Mouse (Mus musculus) kidney, embryonic 15.5 days (tissue): Measurements from ENCODE around the gene Tex45. TPM values are rescaled to one million over a fixed set of nuclear protein-coding genes. Genes with fewer than 3 reads are reported as not detected.

ENCODE experiments used
- ATAC-seq: fragments of 200-750 bp; cut with Nextera tagmentation; replicated peaks from 2 replicates; pipeline ENCODE4 v1.8.0; 2017; ENCODE audit warnings: moderate TSS enrichment; ENCODE audit not compliant: low FRiP score
- H3K27ac ChIP-seq: fragments of 300-500 bp; sonication (generic); 2 replicates; pipeline ENCODE4 v1.5.1; 2015; ENCODE audit warnings: mild to moderate bottlenecking, inconsistent platforms
- H3K27me3 ChIP-seq: fragments of 300-500 bp; sonication (generic); 2 replicates; pipeline ENCODE4 v1.6.1; 2015; ENCODE audit warnings: inconsistent platforms
- H3K36me3 ChIP-seq: fragments of 300-500 bp; sonication (generic); 2 replicates; pipeline ENCODE4 v1.6.1; 2015; ENCODE audit warnings: inconsistent platforms
- H3K4me1 ChIP-seq: fragments of 300-500 bp; sonication (generic); 2 replicates; pipeline ENCODE4 v1.6.1; 2015; ENCODE audit warnings: inconsistent platforms
- H3K4me2 ChIP-seq: fragments of 300-500 bp; sonication (generic); 2 replicates; pipeline ENCODE4 v1.6.1; 2015; ENCODE audit warnings: moderate library complexity, mild to moderate bottlenecking, inconsistent platforms
- H3K4me3 ChIP-seq: fragments of 300-500 bp; sonication (generic); replicated peaks from 2 replicates; pipeline ENCODE4 v1.5.1; 2015; ENCODE audit warnings: mild to moderate bottlenecking, inconsistent platforms
- H3K9ac ChIP-seq: fragments of 300-500 bp; sonication (generic); 2 replicates; pipeline ENCODE4 v1.6.1; 2015; ENCODE audit warnings: mild to moderate bottlenecking, inconsistent platforms
- H3K9me3 ChIP-seq: fragments of 300-500 bp; sonication (generic); replicated peaks from 2 replicates; pipeline ENCODE4 v1.6.1; 2016; ENCODE audit warnings: inconsistent platforms
- WGBS: fragments of 180-500 bp; shearing (Covaris S2); methylation state at CpG from one replicate; pipeline ENCODE4 v1.1.7; 2015; ENCODE audit warnings: mixed read lengths; 5-methylcytosine and 5-hydroxymethylcytosine counted together
- polyA plus RNA-seq: library from polyadenylated mRNA; unstranded; fragments of >200 nt; fragmentation: Nextera tagmentation; extraction: Ambion mirVana; gene quantifications from 2 replicates; pipeline ENCODE4 v1.2.1, GENCODE M21; 2015

The Tex45 gene
- polyA plus RNA-seq: not detected in 2 replicates

- Histone ChIP-seq H3K27ac (no peak within 1 kb of the TSS), H3K36me3 (no peaks in the 10 kb centered on the region), H3K9ac (no peak within 1 kb of the TSS), H3K9me3 (no peaks in the 10 kb centered on the region), H3K4me1 (peaks cover 14% of the 10 kb centered on the region), H3K4me3 (no peak within 1 kb of the TSS), H3K4me2 (no peak within 1 kb of the TSS), H3K27me3 (peaks cover 6% of the 10 kb centered on the region; the same call in 1 of the 2 replicates)
- ATAC-seq: no peak
These were observed at the start of gene Tex45 for GRCm38 (mm10) chr8:3470562-3470961. TSS of gene Tex45 (plus strand) at chr8:3470862.

DNA sequence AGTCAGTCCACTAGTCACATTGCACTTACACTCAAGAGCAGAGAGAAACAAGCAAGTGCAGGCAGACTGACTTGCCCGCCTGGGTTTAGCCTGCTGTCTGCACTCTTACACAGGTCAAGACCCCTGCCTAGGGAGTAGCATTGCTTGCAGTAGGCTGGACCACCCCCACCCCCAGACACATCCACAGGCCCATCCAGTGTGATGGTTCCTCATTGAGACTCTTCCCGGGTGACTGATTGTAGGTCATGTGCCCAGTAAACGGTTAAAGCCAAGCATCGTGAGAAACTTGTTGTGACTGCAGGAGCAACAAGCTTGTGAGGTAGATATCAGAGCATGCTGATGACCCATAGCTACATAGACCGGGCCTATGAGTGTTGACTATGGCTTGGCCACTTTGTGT is 49.2 kb upstream of the Tex45 start:
- Histone ChIP-seq H3K4me1 (peaks cover 42% of the 10 kb centered on the region), H3K4me2 (no peak overlapping the region), H3K4me3 (no peak overlapping the region), H3K27ac (no peak overlapping the region), H3K27me3 (no peaks in the 10 kb centered on the region), H3K9ac (no peak overlapping the region), H3K36me3 (0 out of 2 replicates have a peak, but pooled peaks cover 2% of the 10 kb centered on the region), H3K9me3 (no peaks in the 10 kb centered on the region)
- ATAC-seq: no peak
- 78% methylated on average over 5 of the region's 5 CpGs for WGBS

- H3K4me2 ChIP-seq: no peak overlapping the region
- no peaks in the 10 kb centered on the region for H3K27me3 ChIP-seq
- peaks cover 11% of the 10 kb centered on the region for H3K4me1 ChIP-seq
- ATAC-seq: no peak
- H3K36me3 ChIP-seq: peaks cover 31% of the 10 kb centered on the region
- H3K4me3 ChIP-seq: no peak overlapping the region
- WGBS: 87% methylated on average over 5 of the region's 5 CpGs
- H3K9me3 ChIP-seq: no peaks in the 10 kb centered on the region
- no peak overlapping the region for H3K27ac ChIP-seq
- no peak overlapping the region for H3K9ac ChIP-seq
These were observed 45.4 kb upstream of the Tex45 start for GRCm38 (mm10) chr8:3425217-3425616.

GRCm38 (mm10) chr8:3426211-3426610 is 44.5 kb upstream of the Tex45 start:
- Histone ChIP-seq H3K9ac (no peak overlapping the region), H3K36me3 (peaks cover 36% of the 10 kb centered on the region), H3K4me2 (no peak overlapping the region), H3K4me1 (peaks cover 3% of the 10 kb centered on the region; the same call in 1 of the 2 replicates), H3K27ac (no peak overlapping the region), H3K4me3 (no peak overlapping the region), H3K27me3 (no peaks in the 10 kb centered on the region), H3K9me3 (no peaks in the 10 kb centered on the region)
- 91% methylated on average over 3 of the region's 3 CpGs for WGBS
- no peak for ATAC-seq

- H3K27ac ChIP-seq: no peak overlapping the region
These were observed 42.2 kb upstream of the Tex45 start for GRCm38 (mm10) chr8:3428426-3428825.

GRCm38 (mm10) chr8:3429966-3430365 is 40.7 kb upstream of the Tex45 start:
- no peak overlapping the region for H3K4me2 ChIP-seq
- no peaks in the 10 kb centered on the region for H3K9me3 ChIP-seq
- H3K4me3 ChIP-seq: no peak overlapping the region
- peaks cover 72% of the 10 kb centered on the region for H3K36me3 ChIP-seq
- WGBS: 58% methylated on average over 2 of the region's 2 CpGs
- peaks cover 3% of the 10 kb centered on the region; the same call in 1 of the 2 replicates for H3K4me1 ChIP-seq
- H3K27me3 ChIP-seq: no peaks in the 10 kb centered on the region
- 0 out of 2 replicates have a peak overlapping the region, but pooled peaks have one; percentile 18 for H3K27ac ChIP-seq
- H3K9ac ChIP-seq: no peak overlapping the region
- ATAC-seq: no peak

More at GRCm38 (mm10) chr8:3428426-3428825, 42.2 kb upstream of the Tex45 start:
- no peak overlapping the region for H3K4me2 ChIP-seq
- no peak for ATAC-seq
- peaks cover 3% of the 10 kb centered on the region; the same call in 1 of the 2 replicates for H3K4me1 ChIP-seq
- H3K9ac ChIP-seq: no peak overlapping the region
- 91% methylated on average over 2 of the region's 2 CpGs for WGBS
- no peaks in the 10 kb centered on the region for H3K27me3 ChIP-seq
- H3K9me3 ChIP-seq: no peaks in the 10 kb centered on the region
- H3K36me3 ChIP-seq: peaks cover 59% of the 10 kb centered on the region
- no peak overlapping the region for H3K4me3 ChIP-seq

- H3K4me1 ChIP-seq: peaks cover 3% of the 10 kb centered on the region; the same call in 1 of the 2 replicates
- no peaks in the 10 kb centered on the region for H3K27me3 ChIP-seq
- ATAC-seq: peak; percentile 65
- H3K36me3 ChIP-seq: peaks cover 82% of the 10 kb centered on the region
- no peak overlapping the region for H3K4me2 ChIP-seq
- H3K9me3 ChIP-seq: no peaks in the 10 kb centered on the region
- no peak overlapping the region for H3K4me3 ChIP-seq
- 51% methylated on average over 3 of the region's 3 CpGs for WGBS
- H3K27ac ChIP-seq: 0 out of 2 replicates have a peak overlapping the region, but pooled peaks have one; percentile 22
- H3K9ac ChIP-seq: no peak overlapping the region
These were observed 39.5 kb upstream of the Tex45 start for GRCm38 (mm10) chr8:3431113-3431512.

DNA sequence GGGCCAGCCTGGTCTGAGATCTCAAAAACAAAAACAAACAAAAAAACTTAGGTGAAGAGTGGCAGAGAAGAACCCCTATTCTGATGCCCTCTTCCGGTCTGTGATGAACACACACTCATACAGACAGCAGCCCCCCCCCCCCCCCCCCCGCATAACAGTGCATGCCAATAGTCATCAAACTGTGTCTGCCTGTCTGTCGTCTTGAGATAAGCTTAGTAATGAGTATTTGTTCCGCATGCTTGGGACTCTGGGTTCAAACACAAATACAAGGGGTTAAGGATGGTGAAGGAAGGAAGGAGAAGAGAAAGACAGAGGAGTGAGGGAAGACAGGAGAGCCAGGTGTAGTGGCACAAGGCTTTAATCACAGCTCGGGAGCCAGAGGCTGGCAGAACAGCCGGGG is 34.2 kb upstream of the Tex45 start:
- no peak overlapping the region for H3K4me2 ChIP-seq
- peaks cover 97% of the 10 kb centered on the region for H3K36me3 ChIP-seq
- ATAC-seq: no peak
- WGBS: 85% methylated on average over 6 of the region's 6 CpGs
- no peak overlapping the region for H3K4me3 ChIP-seq
- H3K27me3 ChIP-seq: no peaks in the 10 kb centered on the region
- H3K27ac ChIP-seq: no peak overlapping the region
- no peak overlapping the region for H3K9ac ChIP-seq
- no peaks in the 10 kb centered on the region for H3K9me3 ChIP-seq
- H3K4me1 ChIP-seq: no peaks in the 10 kb centered on the region

DNA sequence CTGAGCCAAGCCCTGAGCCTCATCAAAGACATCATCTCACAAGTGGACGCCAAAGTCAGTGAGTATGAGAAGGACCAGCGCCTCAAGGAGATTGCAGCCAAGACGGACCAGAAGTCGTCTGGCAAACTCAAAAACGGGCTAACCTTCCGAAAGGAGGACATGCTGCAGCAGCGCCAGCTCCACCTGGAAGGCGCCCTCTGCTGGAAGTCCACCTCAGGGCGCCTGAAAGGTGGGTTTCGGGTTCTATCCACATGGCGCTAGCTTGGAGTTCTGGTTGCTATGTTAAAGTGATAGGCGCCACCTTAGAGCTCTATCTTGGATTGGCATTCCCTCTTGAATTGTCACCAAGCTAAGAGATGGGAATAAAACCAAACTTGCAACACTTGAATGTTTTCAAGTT is 31.2 kb upstream of the Tex45 start:
- no peak overlapping the region for H3K4me2 ChIP-seq
- H3K27me3 ChIP-seq: no peaks in the 10 kb centered on the region
- H3K9ac ChIP-seq: no peak overlapping the region
- H3K4me3 ChIP-seq: no peak overlapping the region
- H3K36me3 ChIP-seq: peaks cover 85% of the 10 kb centered on the region
- no peak overlapping the region for H3K27ac ChIP-seq
- no peaks in the 10 kb centered on the region for H3K4me1 ChIP-seq
- no peak for ATAC-seq
- H3K9me3 ChIP-seq: no peaks in the 10 kb centered on the region
- 86% methylated on average over 12 of the region's 12 CpGs for WGBS

DNA sequence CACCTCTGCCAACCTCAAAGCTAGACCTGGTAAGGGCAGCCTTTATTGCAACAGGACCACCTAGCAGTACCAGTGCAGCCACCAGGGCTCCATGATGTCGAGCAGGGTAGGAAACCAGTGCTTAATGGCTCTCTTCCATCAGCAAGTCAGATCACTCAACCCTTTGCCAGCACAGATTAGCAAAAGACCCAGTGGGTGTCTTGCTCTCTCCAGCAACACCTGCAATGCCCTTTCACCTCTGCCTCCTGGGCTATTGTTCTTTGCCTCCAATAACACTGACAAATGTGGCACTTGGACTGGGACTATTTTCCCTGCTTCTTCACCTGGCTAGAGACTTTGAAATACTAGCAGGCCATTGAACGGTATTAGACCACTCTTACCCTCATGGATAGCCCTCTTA is 21.4 kb upstream of the Tex45 start:
- no peak overlapping the region for H3K9ac ChIP-seq
- ATAC-seq: no peak
- no peaks in the 10 kb centered on the region for H3K27me3 ChIP-seq
- peaks cover 90% of the 10 kb centered on the region for H3K36me3 ChIP-seq
- no peaks in the 10 kb centered on the region for H3K9me3 ChIP-seq
- no peak overlapping the region for H3K4me3 ChIP-seq
- no peaks in the 10 kb centered on the region for H3K4me1 ChIP-seq
- 90% methylated on average over 2 of the region's 2 CpGs for WGBS
- H3K27ac ChIP-seq: no peak overlapping the region
- no peak overlapping the region for H3K4me2 ChIP-seq

GRCm38 (mm10) chr8:3450670-3451069 is 20.0 kb upstream of the Tex45 start:
- H3K9me3 ChIP-seq: no peaks in the 10 kb centered on the region
- no peaks in the 10 kb centered on the region for H3K27me3 ChIP-seq
- H3K9ac ChIP-seq: no peak overlapping the region
- H3K4me1 ChIP-seq: no peaks in the 10 kb centered on the region
- H3K4me3 ChIP-seq: no peak overlapping the region
- no peak for ATAC-seq
- H3K27ac ChIP-seq: no peak overlapping the region
- peaks cover 97% of the 10 kb centered on the region for H3K36me3 ChIP-seq
- H3K4me2 ChIP-seq: no peak overlapping the region
- WGBS: 39% methylated on average over 5 of the region's 5 CpGs

GRCm38 (mm10) chr8:3451992-3452391 is 18.7 kb upstream of the Tex45 start:
- 0 out of 2 replicates have a peak, but pooled peaks have one; percentile 47 for ATAC-seq
- Histone ChIP-seq H3K4me3 (no peak overlapping the region), H3K4me2 (no peak overlapping the region), H3K4me1 (no peaks in the 10 kb centered on the region), H3K27ac (no peak overlapping the region), H3K9me3 (no peaks in the 10 kb centered on the region), H3K27me3 (no peaks in the 10 kb centered on the region), H3K9ac (no peak overlapping the region), H3K36me3 (peaks cover 98% of the 10 kb centered on the region)
- 87% methylated on average over 25 of the region's 25 CpGs for WGBS

GRCm38 (mm10) chr8:3463248-3463647 is 7.4 kb upstream of the Tex45 start:
- Histone ChIP-seq H3K4me2 (no peak overlapping the region), H3K4me3 (no peak overlapping the region), H3K9ac (no peak overlapping the region), H3K9me3 (no peaks in the 10 kb centered on the region), H3K36me3 (0 out of 2 replicates have a peak, but pooled peaks cover 2% of the 10 kb centered on the region), H3K27me3 (no peaks in the 10 kb centered on the region), H3K27ac (no peak overlapping the region), H3K4me1 (peaks cover 10% of the 10 kb centered on the region)
- 88% methylated on average over 2 of the region's 2 CpGs for WGBS
- ATAC-seq: no peak
